Mouse (Mus musculus): Measurements from ENCODE around the gene Cacna1d. TPM values are rescaled to one million over a fixed set of nuclear protein-coding genes. Genes with fewer than 3 reads are reported as not detected.

Gene Cacna1d
- total and polyA plus RNA-seq, 2 experiments from 2014 or later: 5.5 to 8.9 TPM

- Histone ChIP-seq H3K27ac (ENCODE audit: low read depth) (no peak overlapping the region), H3K4me1 (ENCODE audit: control insufficient read depth, insufficient read depth) (no peaks in the 10 kb centered on the region), H3K36me3 (replicated peaks; ENCODE audit: control insufficient read depth, insufficient read depth, low read length) (no peaks in the 10 kb centered on the region), H3K9me3 (replicated peaks; ENCODE audit: control insufficient read depth, low read length) (no peaks in the 10 kb centered on the region), H3K27me3 (ENCODE audit: control insufficient read depth, insufficient read depth, low read length) (no peaks in the 10 kb centered on the region), H3K4me3 (ENCODE audit: low read depth, low read length) (no peak overlapping the region), H3K9ac (replicated peaks; ENCODE audit: low read depth, low read length) (no peak overlapping the region), H3K4me2 (ENCODE audit: low read depth, low read length) (no peak overlapping the region)
- ATAC-seq (ENCODE audit: insufficient read depth, low read depth): no peak
- no peak for DNase-seq (ENCODE audit: low spot score)
- TF ChIP-seq EP300 (IDR thresholded peaks at IDR 0.05; ENCODE audit: low read depth) (no peak), CTCF (IDR thresholded peaks at IDR 0.05; ENCODE audit: low read depth) (no peak)
- WGBS: 49% methylated on average over 10 of the region's 10 CpGs
Measured at GRCm38 (mm10) chr14:30284446-30284845, 206.8 kb downstream of the Cacna1d start.

- TF ChIP-seq CTCF (IDR thresholded peaks at IDR 0.05; ENCODE audit: low read depth) (no peak), EP300 (IDR thresholded peaks at IDR 0.05; ENCODE audit: low read depth) (no peak)
- H3K9ac ChIP-seq (replicated peaks; ENCODE audit: low read depth, low read length): no peak overlapping the region
- no peaks in the 10 kb centered on the region for H3K9me3 ChIP-seq (replicated peaks; ENCODE audit: control insufficient read depth, low read length)
- H3K4me1 ChIP-seq (ENCODE audit: control insufficient read depth, insufficient read depth): no peaks in the 10 kb centered on the region
- DNase-seq (ENCODE audit: low spot score) (no peak), ATAC-seq (ENCODE audit: insufficient read depth, low read depth) (no peak)
- no peak overlapping the region for H3K27ac ChIP-seq (ENCODE audit: low read depth)
- WGBS: 66% methylated on average over 10 of the region's 10 CpGs
- H3K4me3 ChIP-seq (ENCODE audit: low read depth, low read length): no peak overlapping the region
- no peaks in the 10 kb centered on the region for H3K27me3 ChIP-seq (ENCODE audit: control insufficient read depth, insufficient read depth, low read length)
- H3K36me3 ChIP-seq (replicated peaks; ENCODE audit: control insufficient read depth, insufficient read depth, low read length): no peaks in the 10 kb centered on the region
- H3K4me2 ChIP-seq (ENCODE audit: low read depth, low read length): no peak overlapping the region
Measured at GRCm38 (mm10) chr14:30284022-30284421, 207.2 kb downstream of the Cacna1d start.

- Histone ChIP-seq H3K9ac (replicated peaks; ENCODE audit: low read depth, low read length) (no peak overlapping the region), H3K27me3 (ENCODE audit: control insufficient read depth, insufficient read depth, low read length) (no peaks in the 10 kb centered on the region), H3K4me3 (ENCODE audit: low read depth, low read length) (no peak overlapping the region), H3K9me3 (replicated peaks; ENCODE audit: control insufficient read depth, low read length) (no peaks in the 10 kb centered on the region), H3K36me3 (replicated peaks; ENCODE audit: control insufficient read depth, insufficient read depth, low read length) (no peaks in the 10 kb centered on the region), H3K27ac (ENCODE audit: low read depth) (no peak overlapping the region), H3K4me1 (ENCODE audit: control insufficient read depth, insufficient read depth) (no peaks in the 10 kb centered on the region), H3K4me2 (ENCODE audit: low read depth, low read length) (no peak overlapping the region)
- whole genome bisulfite sequencing: 84% methylated on average over 9 of the region's 9 CpGs
- no peak for ATAC-seq (ENCODE audit: insufficient read depth, low read depth)
- no peak for DNase-seq (ENCODE audit: low spot score)
- no peak for TF ChIP-seq EP300 (IDR thresholded peaks at IDR 0.05; ENCODE audit: low read depth)
- TF ChIP-seq CTCF (IDR thresholded peaks at IDR 0.05; ENCODE audit: low read depth): no peak
Measured at GRCm38 (mm10) chr14:30275572-30275971, 215.7 kb downstream of the Cacna1d start.

- DNase-seq (ENCODE audit: low spot score) (no peak), ATAC-seq (ENCODE audit: insufficient read depth, low read depth) (no peak)
- no peaks in the 10 kb centered on the region for H3K9me3 ChIP-seq (replicated peaks; ENCODE audit: control insufficient read depth, low read length)
- no peak overlapping the region for H3K4me2 ChIP-seq (ENCODE audit: low read depth, low read length)
- no peak overlapping the region for H3K27ac ChIP-seq (ENCODE audit: low read depth)
- H3K27me3 ChIP-seq (ENCODE audit: control insufficient read depth, insufficient read depth, low read length): no peaks in the 10 kb centered on the region
- TF ChIP-seq EP300 (IDR thresholded peaks at IDR 0.05; ENCODE audit: low read depth) (no peak), CTCF (IDR thresholded peaks at IDR 0.05; ENCODE audit: low read depth) (no peak)
- H3K9ac ChIP-seq (replicated peaks; ENCODE audit: low read depth, low read length): no peak overlapping the region
- WGBS: 80% methylated on average over 4 of the region's 4 CpGs
- no peaks in the 10 kb centered on the region for H3K36me3 ChIP-seq (replicated peaks; ENCODE audit: control insufficient read depth, insufficient read depth, low read length)
- H3K4me1 ChIP-seq (ENCODE audit: control insufficient read depth, insufficient read depth): no peaks in the 10 kb centered on the region
- no peak overlapping the region for H3K4me3 ChIP-seq (ENCODE audit: low read depth, low read length)
Measured at GRCm38 (mm10) chr14:30272976-30273375, 218.3 kb downstream of the Cacna1d start.

- Histone ChIP-seq H3K4me1 (ENCODE audit: control insufficient read depth, insufficient read depth) (no peaks in the 10 kb centered on the region), H3K27ac (ENCODE audit: low read depth) (no peak overlapping the region), H3K9ac (replicated peaks; ENCODE audit: low read depth, low read length) (no peak overlapping the region), H3K36me3 (replicated peaks; ENCODE audit: control insufficient read depth, insufficient read depth, low read length) (no peaks in the 10 kb centered on the region), H3K9me3 (replicated peaks; ENCODE audit: control insufficient read depth, low read length) (no peaks in the 10 kb centered on the region), H3K27me3 (ENCODE audit: control insufficient read depth, insufficient read depth, low read length) (no peaks in the 10 kb centered on the region), H3K4me3 (ENCODE audit: low read depth, low read length) (no peak overlapping the region), H3K4me2 (ENCODE audit: low read depth, low read length) (no peak overlapping the region)
- DNase-seq (ENCODE audit: low spot score): no peak
- WGBS: 73% methylated on average over 5 of the region's 5 CpGs
- TF ChIP-seq CTCF (IDR thresholded peaks at IDR 0.05; ENCODE audit: low read depth) (no peak), EP300 (IDR thresholded peaks at IDR 0.05; ENCODE audit: low read depth) (no peak)
- ATAC-seq (ENCODE audit: insufficient read depth, low read depth): no peak
Measured at GRCm38 (mm10) chr14:30272523-30272922, 218.7 kb downstream of the Cacna1d start.

- Histone ChIP-seq H3K27ac (ENCODE audit: low read depth) (no peak overlapping the region), H3K9ac (replicated peaks; ENCODE audit: low read depth, low read length) (no peak overlapping the region), H3K4me1 (ENCODE audit: control insufficient read depth, insufficient read depth) (no peaks in the 10 kb centered on the region), H3K36me3 (replicated peaks; ENCODE audit: control insufficient read depth, insufficient read depth, low read length) (no peaks in the 10 kb centered on the region), H3K9me3 (replicated peaks; ENCODE audit: control insufficient read depth, low read length) (no peaks in the 10 kb centered on the region), H3K4me3 (ENCODE audit: low read depth, low read length) (no peak overlapping the region), H3K27me3 (ENCODE audit: control insufficient read depth, insufficient read depth, low read length) (no peaks in the 10 kb centered on the region), H3K4me2 (ENCODE audit: low read depth, low read length) (no peak overlapping the region)
- ATAC-seq (ENCODE audit: insufficient read depth, low read depth) (no peak), DNase-seq (ENCODE audit: low spot score) (no peak)
- TF ChIP-seq EP300 (IDR thresholded peaks at IDR 0.05; ENCODE audit: low read depth) (no peak), CTCF (IDR thresholded peaks at IDR 0.05; ENCODE audit: low read depth) (no peak)
- WGBS: 69% methylated on average over 8 of the region's 8 CpGs
Measured at GRCm38 (mm10) chr14:30271856-30272255, 219.4 kb downstream of the Cacna1d start.

Data from heart, postnatal 0 days (tissue).